Mouse (Mus musculus): ENCODE data around the gene Dixdc1. TPM values are rescaled to one million over a fixed set of nuclear protein-coding genes. Genes with fewer than 3 reads are reported as not detected.

Gene Dixdc1
- 33.7 and 35.2 TPM in 2 replicates for polyA plus RNA-seq (2016; fragmentation: Nextera tagmentation; extraction: Ambion mirVana)

- peak within 1 kb of the TSS; percentile 54 for H3K4me2 ChIP-seq (replicated peaks)
- peak; percentile 97 for ATAC-seq (ENCODE audit: low FRiP score)
- H3K4me1 ChIP-seq = peaks cover 9% of the 10 kb centered on the region
- H3K36me3 ChIP-seq = no peaks in the 10 kb centered on the region
- H3K27me3 ChIP-seq = no peaks in the 10 kb centered on the region
- peak within 1 kb of the TSS; percentile 26 for H3K4me3 ChIP-seq
- WGBS = 12% methylated on average over 36 of the region's 36 CpGs
- no peaks in the 10 kb centered on the region for H3K9me3 ChIP-seq (replicated peaks)
- peak within 1 kb of the TSS; percentile 39; the same call in 1 of the 2 replicates for H3K9ac ChIP-seq
- no peak within 1 kb of the TSS for H3K27ac ChIP-seq
These were observed at the start of gene Dixdc1 for GRCm38 (mm10) chr9:50738914-50739870. TSS of gene Dixdc1 (minus strand) at chr9:50739517.

GRCm38 (mm10) chr9:50782155-50782554 is 42.8 kb upstream of the Dixdc1 start:
- Histone ChIP-seq H3K27me3 (no peaks in the 10 kb centered on the region), H3K4me3 (no peak overlapping the region), H3K9ac (no peak overlapping the region), H3K9me3 (replicated peaks) (no peaks in the 10 kb centered on the region), H3K36me3 (peaks cover 77% of the 10 kb centered on the region), H3K4me2 (replicated peaks) (no peak overlapping the region), H3K4me1 (no peaks in the 10 kb centered on the region), H3K27ac (no peak overlapping the region)
- WGBS = 79% methylated on average over 2 of the region's 2 CpGs
- no peak for ATAC-seq (ENCODE audit: low FRiP score)

GRCm38 (mm10) chr9:50776162-50776760 is 36.9 kb upstream of the Dixdc1 start:
- no peaks in the 10 kb centered on the region for H3K27me3 ChIP-seq
- H3K27ac ChIP-seq = no peak overlapping the region
- H3K4me2 ChIP-seq (replicated peaks) = peak overlapping the region; percentile 83
- H3K9me3 ChIP-seq (replicated peaks) = no peaks in the 10 kb centered on the region
- no peak for ATAC-seq (ENCODE audit: low FRiP score)
- WGBS = 74% methylated on average over 11 of the region's 11 CpGs
- H3K36me3 ChIP-seq = peaks cover 26% of the 10 kb centered on the region
- H3K4me1 ChIP-seq = peaks cover 17% of the 10 kb centered on the region
- H3K4me3 ChIP-seq = peak overlapping the region; percentile 94
- peak overlapping the region; percentile 93 for H3K9ac ChIP-seq

- under 1% methylated on average over 30 of the region's 30 CpGs for WGBS
- Histone ChIP-seq H3K27ac (peak overlapping the region; percentile 92), H3K4me1 (peaks cover 17% of the 10 kb centered on the region), H3K9me3 (replicated peaks) (no peaks in the 10 kb centered on the region), H3K9ac (peak overlapping the region; percentile 93), H3K4me2 (replicated peaks) (peak overlapping the region; percentile 83), H3K4me3 (peak overlapping the region; percentile 94), H3K27me3 (no peaks in the 10 kb centered on the region), H3K36me3 (peaks cover 23% of the 10 kb centered on the region)
- ATAC-seq (ENCODE audit: low FRiP score) = peak; percentile 82
These were observed 36.4 kb upstream of the Dixdc1 start for GRCm38 (mm10) chr9:50775662-50776126.

GRCm38 (mm10) chr9:50774991-50775612 is 35.8 kb upstream of the Dixdc1 start, which contains the start of the genes Alg9 and 1110032A03Rik:
TSS of gene Alg9 (plus strand) at chr9:50775019.
TSS of gene 1110032A03Rik (minus strand) at chr9:50775520.
- peak within 1 kb of the TSS; percentile 93 for H3K9ac ChIP-seq
- peaks cover 19% of the 10 kb centered on the region for H3K36me3 ChIP-seq
- peaks cover 17% of the 10 kb centered on the region for H3K4me1 ChIP-seq
- H3K4me3 ChIP-seq = peak within 1 kb of the TSS; percentile 94
- H3K9me3 ChIP-seq (replicated peaks) = no peaks in the 10 kb centered on the region
- no peaks in the 10 kb centered on the region for H3K27me3 ChIP-seq
- H3K4me2 ChIP-seq (replicated peaks) = peak within 1 kb of the TSS; percentile 83
- peak within 1 kb of the TSS; percentile 92 for H3K27ac ChIP-seq
- ATAC-seq (ENCODE audit: low FRiP score) = peak; percentile 88
- under 1% methylated on average over 51 of the region's 51 CpGs for WGBS

GRCm38 (mm10) chr9:50774026-50774462 is 34.7 kb upstream of the Dixdc1 start:
- Histone ChIP-seq H3K36me3 (peaks cover 8% of the 10 kb centered on the region), H3K9me3 (replicated peaks) (no peaks in the 10 kb centered on the region), H3K27me3 (no peaks in the 10 kb centered on the region), H3K4me2 (replicated peaks) (peak overlapping the region; percentile 83), H3K4me3 (0 out of 2 replicates have a peak overlapping the region, but pooled peaks have one; percentile 94), H3K27ac (no peak overlapping the region), H3K4me1 (peaks cover 18% of the 10 kb centered on the region), H3K9ac (peak overlapping the region; percentile 38; the same call in 1 of the 2 replicates)
- no peak for ATAC-seq (ENCODE audit: low FRiP score)
- 79% methylated on average over 4 of the region's 4 CpGs for WGBS

GRCm38 (mm10) chr9:50770011-50770410 is 30.7 kb upstream of the Dixdc1 start:
- H3K27ac ChIP-seq = no peak overlapping the region
- no peak overlapping the region for H3K4me2 ChIP-seq (replicated peaks)
- 0 out of 2 replicates have a peak, but pooled peaks cover 5% of the 10 kb centered on the region for H3K36me3 ChIP-seq
- H3K27me3 ChIP-seq = no peaks in the 10 kb centered on the region
- peaks cover 18% of the 10 kb centered on the region for H3K4me1 ChIP-seq
- ATAC-seq (ENCODE audit: low FRiP score) = no peak
- H3K9me3 ChIP-seq (replicated peaks) = no peaks in the 10 kb centered on the region
- H3K4me3 ChIP-seq = no peak overlapping the region
- H3K9ac ChIP-seq = no peak overlapping the region
- WGBS = 81% methylated on average over 2 of the region's 2 CpGs

- Histone ChIP-seq H3K27me3 (no peaks in the 10 kb centered on the region), H3K27ac (peak within 1 kb of the TSS; percentile 79), H3K4me3 (peak within 1 kb of the TSS; percentile 62), H3K4me2 (replicated peaks) (peak within 1 kb of the TSS; percentile 77), H3K9ac (peak within 1 kb of the TSS; percentile 76), H3K4me1 (peaks cover 9% of the 10 kb centered on the region), H3K9me3 (replicated peaks) (no peaks in the 10 kb centered on the region), H3K36me3 (0 out of 2 replicates have a peak, but pooled peaks cover 5% of the 10 kb centered on the region)
- peak; percentile 97 for ATAC-seq (ENCODE audit: low FRiP score)
- WGBS = 5% methylated on average over 58 of the region's 59 CpGs
These were observed 29.0 kb upstream of the Dixdc1 start, which contains the start of gene Fdxacb1 for GRCm38 (mm10) chr9:50768107-50769002. TSS of gene Fdxacb1 (plus strand) at chr9:50768236.

GRCm38 (mm10) chr9:50767531-50768106 is 28.3 kb upstream of the Dixdc1 start:
- Histone ChIP-seq H3K9me3 (replicated peaks) (no peaks in the 10 kb centered on the region), H3K27me3 (no peaks in the 10 kb centered on the region), H3K36me3 (0 out of 2 replicates have a peak, but pooled peaks cover 5% of the 10 kb centered on the region), H3K4me3 (peak overlapping the region; percentile 62), H3K9ac (peak overlapping the region; percentile 76), H3K4me1 (peaks cover 9% of the 10 kb centered on the region), H3K27ac (peak overlapping the region; percentile 79; the same call in 1 of the 2 replicates), H3K4me2 (replicated peaks) (peak overlapping the region; percentile 77)
- 6% methylated on average over 17 of the region's 17 CpGs for WGBS
- no peak; the same call in 1 of the 2 replicates for ATAC-seq (ENCODE audit: low FRiP score)

GRCm38 (mm10) chr9:50763331-50763730 is 24.0 kb upstream of the Dixdc1 start:
- Histone ChIP-seq H3K9ac (no peak overlapping the region), H3K4me2 (replicated peaks) (no peak overlapping the region), H3K9me3 (replicated peaks) (no peaks in the 10 kb centered on the region), H3K4me3 (no peak overlapping the region), H3K36me3 (no peaks in the 10 kb centered on the region), H3K4me1 (peaks cover 6% of the 10 kb centered on the region), H3K27ac (no peak overlapping the region), H3K27me3 (no peaks in the 10 kb centered on the region)
- WGBS = 71% methylated on average over 1 of the region's 1 CpGs
- no peak for ATAC-seq (ENCODE audit: low FRiP score)
